Mouse (Mus musculus) spleen, adult 2 months (tissue): ENCODE data around the gene Acp7.

Experiments used
- CTCF ChIP-seq: fragments of 200-500 bp; IDR thresholded peaks from 2 replicates; pipeline ENCODE4 v1.5.1; 2011; ENCODE audit warnings: mild to moderate bottlenecking, inconsistent platforms; ENCODE audit not compliant: insufficient read depth, insufficient read length, insufficient replicate concordance; ENCODE audit errors: extremely low read depth
- POLR2A ChIP-seq: fragments of 200-500 bp; IDR thresholded peaks from 2 replicates; pipeline ENCODE4 v1.6.1; 2011; ENCODE audit warnings: low read depth, low read length, inconsistent platforms

DNA sequence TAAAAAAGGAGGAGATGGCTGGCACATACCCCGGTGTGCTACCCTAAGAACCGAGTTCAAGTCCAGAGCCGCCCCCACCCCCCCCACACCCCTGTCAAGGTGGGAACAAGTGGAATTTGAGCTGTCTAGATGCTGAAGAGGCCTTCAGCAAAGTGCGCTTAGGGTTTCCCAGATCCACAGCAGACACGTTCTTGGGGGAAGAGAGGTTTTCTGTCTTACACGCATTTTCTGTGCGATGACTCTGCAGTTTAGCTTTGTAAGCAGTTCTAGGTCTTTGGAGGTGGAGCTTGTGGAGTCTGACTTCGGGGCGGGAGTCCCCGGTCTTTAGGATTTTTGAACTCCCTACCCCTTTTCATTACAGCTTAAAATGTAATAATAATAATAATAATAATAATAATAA lies at the start of gene Acp7:
- no peak for TF ChIP-seq CTCF
- TF ChIP-seq POLR2A = no peak
